Mouse (Mus musculus) spleen, adult 18-20 months (tissue): ENCODE measurements around the gene Pde10a.
A peak's percentile ranks its signal among the peaks of the same experiment; 100 is the strongest.

Experiments
- DNase-seq, 2 experiments: peaks; one replicate each; pipeline ENCODE4 v3.0.0; 2022; ENCODE audit warnings: mixed read lengths in 2 of 2

The Pde10a gene

DNA sequence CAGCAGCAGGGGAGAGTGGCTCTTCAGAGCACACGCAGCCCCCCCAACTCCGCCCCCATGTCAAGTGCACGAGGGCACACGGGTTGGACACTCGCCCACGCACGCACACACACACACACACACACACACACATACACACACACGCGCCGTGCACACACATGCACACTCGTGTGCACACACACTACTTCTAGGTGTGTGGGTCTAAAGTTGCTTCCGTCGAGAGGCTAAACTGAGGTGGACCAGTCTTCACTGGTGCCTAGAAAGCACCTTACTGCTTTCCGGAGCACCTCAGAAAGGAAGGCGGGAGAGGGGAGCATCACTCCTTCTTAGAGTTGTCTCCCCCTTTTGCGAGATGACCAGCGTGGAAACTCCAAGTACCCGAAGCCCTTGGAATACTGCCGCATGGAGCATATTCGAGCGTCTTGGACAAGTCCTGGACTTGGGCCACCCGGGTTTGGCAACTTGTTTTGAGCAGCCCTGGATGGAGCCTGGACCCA lies at the start of gene Pde10a:
Gene Pde10a, plus strand, starts transcription at position 148 of the 497 bp plus-strand sequence.
- no peak for DNase-seq

DNA sequence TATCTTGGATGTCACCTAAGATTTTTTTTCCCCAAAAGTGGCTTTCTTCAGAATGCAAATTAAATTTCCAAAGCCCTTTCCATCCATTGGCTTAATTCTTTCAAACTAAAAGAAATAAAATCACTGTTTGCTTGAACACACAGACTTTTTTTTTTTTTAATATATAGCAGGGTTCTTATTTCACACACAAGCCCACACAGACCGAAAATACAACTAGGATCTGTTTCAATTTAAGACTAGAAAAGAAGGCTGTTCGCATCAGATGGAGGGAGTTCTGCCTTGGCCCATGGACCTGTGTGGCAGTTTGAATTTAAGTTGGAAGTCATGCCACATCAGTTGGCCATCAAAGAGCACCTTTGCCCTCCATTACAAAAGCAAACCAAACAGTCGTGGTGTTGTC lies 46.6 kb upstream of the Pde10a start:
- no peak for DNase-seq

DNA sequence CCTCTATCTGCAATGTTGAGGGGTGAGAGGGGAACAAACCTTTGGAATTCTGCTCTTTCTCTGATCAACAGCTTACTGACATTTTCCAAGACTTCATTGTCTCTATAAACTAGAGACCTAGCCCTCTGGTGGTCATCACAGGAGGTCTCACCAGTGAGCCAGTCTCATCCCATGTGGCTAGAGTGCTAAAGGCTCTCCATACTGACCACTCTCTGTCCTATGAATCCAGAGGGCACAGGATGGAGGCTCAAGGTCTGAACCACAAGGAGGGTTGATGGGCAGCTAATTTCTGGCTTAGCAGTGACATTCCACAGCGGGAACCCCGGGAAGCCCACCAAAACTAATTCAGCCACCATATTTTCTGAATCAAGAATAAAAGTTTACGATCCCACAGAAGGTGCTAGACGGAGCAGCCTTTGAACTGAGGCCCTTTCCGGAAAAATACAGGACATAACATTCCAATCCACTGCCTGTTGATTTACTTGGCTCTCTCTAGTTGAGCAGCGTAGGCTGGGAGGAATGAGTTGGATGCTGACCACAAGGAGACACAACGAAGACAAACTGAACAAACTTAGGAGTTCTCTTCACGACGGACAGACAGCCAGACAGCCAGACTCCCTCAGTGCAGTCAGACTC lies 45.6 kb upstream of the Pde10a start:
- no peak for DNase-seq

DNA sequence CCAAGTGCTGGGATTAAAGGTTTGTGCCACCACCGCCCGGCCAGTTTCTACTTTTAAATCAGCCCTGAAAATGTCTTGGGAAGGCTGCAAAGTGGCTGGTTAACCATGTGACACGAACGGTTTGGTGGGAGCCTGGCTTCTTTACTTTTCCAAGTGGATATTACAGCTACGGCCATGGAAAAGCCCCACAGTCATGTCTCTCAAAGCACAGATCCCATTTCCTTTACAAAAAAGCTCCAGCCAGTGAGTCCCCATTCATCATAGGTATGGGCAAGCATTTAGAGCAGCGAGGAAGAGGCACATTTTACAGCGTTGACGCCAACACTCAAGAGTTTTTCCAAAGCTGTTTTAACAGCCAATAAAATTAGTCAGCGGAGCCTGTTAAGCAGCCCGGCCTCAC lies 43.4 kb upstream of the Pde10a start:
- no peak for DNase-seq

DNA sequence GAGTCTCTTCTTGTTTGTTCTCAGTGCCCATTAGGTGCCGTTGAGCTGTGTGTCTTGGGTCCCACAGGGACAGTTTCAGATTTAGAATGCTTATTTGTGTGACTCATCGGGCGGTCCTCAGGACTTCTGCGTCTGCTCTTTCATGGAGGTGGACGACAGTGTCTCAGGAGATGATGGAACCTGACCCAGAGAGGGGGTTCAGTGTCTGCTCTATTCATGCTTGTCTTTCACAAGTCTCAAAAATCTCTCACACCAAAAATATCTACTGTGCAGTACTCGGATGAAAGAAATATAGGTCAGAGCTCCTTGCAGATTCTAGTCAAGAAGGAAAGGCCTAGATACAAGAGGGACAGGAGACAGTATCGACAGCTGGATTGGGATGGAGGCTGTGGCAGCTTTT lies 42.3 kb upstream of the Pde10a start:
- DNase-seq, result no peak

DNA sequence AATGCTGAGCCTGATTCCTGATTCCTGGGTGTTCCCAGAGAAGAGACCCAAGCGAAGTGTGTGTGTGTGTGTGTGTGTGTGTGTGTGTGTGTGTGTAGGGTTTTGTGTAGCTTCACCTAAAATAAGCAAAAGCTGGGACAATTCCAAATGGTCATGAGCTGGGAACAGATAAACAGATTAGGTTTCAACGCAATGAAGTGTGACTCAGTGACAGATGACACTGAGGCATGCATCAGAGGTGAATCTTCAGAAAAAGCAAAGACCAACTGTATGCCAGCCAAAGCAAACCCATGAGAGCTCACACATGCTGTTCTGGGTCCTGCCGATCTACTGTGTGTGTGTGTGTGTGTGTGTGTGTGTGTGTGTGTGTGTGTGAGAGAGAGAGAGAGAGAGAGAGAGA lies 40.9 kb upstream of the Pde10a start:
- no peak for DNase-seq

DNA sequence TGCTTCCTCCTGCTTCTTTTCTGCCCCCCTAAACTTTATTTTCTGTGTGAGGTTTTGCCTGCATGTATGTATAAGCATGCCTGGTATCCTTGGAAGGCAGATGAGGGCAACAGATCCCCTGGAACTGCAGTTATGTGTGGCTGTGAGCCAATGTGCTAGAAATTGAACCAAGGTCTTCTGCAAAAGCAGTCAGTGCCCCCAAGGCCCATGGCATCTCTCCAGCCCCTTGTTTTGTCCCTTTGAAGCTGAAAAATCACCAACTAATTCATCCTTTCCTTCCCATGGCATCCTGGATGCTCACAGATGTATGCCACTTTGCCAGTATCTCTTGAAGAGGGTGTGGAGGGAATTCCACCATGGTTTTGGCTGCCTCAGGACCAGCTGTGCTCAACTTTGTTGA lies 40.0 kb upstream of the Pde10a start:
- no peak for DNase-seq

DNA sequence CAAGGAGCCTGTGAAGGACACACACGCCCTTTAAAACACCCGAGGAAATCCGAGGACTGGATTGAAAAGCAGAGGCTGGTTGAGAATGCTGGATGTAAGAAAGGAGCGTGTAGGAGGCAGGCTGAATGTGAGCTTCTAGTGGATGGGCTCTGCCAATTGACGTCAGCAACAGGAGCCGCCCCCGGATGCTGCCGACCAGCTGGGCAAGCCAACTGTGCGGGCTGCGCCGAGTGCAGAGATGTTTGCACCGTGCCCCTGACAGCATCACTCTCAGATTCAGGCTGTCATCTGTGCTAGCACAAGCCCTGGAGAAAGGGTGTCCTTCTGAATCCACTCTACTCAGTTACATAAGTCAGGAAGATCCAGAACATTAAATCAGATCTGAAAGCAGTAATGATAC lies 37.3 kb upstream of the Pde10a start:
- DNase-seq, result no peak

DNA sequence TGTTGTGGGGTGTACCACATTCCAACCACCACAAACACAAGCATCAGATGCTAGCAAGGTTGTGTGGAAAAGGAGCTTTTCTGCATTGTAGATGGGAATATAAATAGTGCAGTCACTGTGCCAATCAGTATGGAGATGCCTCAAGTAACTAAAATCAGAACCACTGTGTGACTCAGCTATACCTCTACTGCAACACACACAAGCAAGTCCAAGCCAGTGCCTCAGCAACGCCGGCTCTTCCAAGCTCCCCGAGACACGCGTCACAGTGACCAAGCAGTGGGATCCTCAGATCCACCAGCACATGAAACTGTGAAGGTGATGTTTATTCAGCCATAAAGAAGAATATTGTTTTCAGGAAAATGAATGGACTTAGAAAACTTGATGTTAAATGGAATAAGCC lies 34.2 kb upstream of the Pde10a start:
- no peak for DNase-seq

DNA sequence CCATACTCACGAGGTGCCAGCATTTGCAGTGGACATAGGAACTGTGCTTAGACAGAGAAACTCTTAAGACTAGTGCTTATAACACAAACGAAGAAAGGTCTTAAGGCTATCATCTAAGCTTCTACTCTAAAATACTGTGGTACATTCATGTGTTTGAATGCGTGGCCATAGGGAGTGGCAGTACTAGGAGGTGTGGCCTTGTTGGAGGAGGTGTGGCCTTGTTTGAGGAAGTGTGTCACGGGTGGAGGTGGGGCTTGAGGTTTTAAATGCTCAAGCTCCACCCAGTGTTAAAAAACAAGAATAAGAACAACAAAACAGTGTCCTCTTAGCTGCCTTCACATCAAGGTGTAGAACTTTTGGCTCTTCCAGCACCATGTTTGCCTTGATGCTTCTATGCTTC lies 31.7 kb upstream of the Pde10a start:
- no peak for DNase-seq

DNA sequence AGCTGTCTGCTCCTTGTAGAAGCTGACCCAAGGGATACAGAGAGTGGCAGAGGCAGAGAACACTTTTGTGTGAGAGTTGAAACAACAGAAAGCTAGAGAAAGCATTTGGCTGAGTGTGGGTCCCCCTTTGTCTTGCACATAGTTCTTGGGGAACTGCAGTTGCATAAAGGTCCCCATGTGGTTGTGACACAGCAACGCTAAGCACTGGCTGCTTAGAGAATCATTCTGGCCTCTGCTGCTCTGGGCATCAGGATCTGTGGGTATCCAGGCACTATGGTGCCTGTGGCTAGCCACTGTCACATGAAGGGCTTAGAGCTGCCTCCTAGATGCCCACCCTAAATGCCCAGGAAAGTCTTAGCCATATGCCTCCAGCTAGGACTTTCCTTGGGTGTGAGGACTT lies 27.0 kb upstream of the Pde10a start:
- no peak for DNase-seq

DNA sequence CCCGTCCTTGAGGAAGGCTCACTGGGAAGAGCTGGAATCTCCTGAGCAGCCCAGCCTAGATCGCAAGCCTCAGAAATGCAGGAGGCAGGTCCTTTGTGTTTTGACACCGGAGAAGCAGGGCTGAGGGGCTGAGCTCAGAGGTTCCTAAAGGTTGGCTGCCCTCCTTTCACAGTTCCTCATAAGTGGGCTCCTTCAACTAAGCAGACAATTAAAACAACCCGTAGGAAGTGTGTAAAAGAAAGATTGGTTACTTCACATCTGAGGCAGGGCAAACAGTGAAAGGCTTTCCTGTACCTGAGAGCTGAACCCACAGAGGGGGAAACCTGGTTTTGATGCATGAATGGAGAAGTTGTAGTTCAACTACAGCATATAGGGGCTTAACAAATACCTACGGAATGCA lies 26.5 kb upstream of the Pde10a start:
- no peak for DNase-seq

DNA sequence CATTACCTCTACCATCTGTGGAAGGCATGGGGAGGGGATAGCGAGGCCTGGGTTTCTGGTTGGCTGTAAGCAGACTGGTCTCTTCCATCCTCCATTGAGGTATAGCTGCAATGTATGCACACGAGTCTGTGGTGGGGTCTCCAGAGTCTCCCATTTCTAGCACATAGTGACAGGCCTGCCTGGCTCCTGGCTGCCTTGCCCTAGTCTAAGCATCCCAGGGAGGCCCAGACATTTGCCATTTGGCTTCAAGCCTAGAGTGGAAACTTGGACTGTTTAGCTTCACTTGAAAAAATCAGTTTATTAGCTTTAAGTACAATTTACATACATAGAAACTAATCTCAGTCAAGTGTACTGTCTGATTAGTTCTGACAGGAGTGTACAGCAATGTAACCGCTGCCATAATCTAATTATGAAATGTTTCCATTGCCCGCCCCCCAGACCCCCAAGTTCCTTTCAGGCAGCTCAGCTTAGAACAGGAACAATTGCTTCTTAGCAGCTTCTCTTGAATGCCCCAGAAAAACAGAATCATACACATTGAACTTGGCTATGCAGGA lies 25.5 kb upstream of the Pde10a start:
- no peak for DNase-seq

DNA sequence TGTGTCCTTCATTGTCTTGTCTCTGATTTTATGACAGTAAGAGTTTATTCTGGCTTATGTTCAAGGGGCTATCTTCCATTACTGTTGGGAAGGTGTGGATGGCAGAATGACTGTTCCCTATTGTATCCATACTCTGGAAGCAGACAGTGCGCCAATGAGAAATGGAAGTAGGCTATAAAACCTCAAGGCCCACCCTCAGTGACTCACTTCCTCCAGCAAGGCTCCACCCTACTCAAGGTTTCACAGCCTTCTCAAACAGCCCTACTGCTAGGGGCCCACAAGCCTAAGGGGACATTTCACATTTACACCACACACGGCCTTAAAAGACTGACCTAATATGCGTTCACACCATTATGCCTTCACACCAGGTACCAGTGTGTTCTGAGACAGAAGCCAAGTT lies 20.8 kb upstream of the Pde10a start:
- DNase-seq, result no peak

DNA sequence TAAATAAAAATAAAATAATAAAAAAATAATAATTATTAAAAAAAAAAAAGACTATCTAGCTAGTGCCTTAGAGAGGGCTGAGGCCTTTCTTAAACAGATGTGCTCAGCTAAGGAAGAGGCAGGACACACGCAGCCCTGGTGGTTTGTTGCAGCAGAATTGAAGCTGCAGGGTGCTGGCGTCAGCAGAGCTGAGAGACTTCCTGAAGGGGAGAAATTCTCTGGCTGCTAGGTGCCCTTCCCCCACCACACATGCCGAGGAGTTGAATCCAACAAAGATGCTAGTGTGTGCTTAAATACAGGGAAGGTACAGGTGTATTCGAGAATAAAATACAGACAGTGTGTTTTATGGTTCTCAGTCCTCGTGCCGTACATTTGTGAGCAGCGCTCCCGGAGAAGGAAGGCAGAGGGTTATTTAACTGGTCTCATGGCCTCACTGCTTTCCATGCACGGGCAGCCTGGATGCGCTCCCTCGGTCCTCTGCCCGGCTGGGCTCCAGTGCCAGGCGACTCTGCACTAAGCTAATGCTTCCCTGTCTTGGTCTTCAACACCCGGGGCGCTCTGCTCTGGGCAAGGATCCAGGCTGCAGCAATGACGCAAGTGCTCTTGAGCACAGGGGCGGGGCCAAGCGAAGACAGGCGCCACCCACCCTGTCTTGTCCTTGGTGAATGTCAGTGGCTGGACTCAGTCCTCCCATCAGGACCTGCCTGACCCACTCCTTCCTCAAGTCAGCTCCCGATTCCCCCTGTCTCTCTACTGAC lies 19.3 kb upstream of the Pde10a start:
- peak in 1 of 2 experiments; percentile 12 for DNase-seq

DNA sequence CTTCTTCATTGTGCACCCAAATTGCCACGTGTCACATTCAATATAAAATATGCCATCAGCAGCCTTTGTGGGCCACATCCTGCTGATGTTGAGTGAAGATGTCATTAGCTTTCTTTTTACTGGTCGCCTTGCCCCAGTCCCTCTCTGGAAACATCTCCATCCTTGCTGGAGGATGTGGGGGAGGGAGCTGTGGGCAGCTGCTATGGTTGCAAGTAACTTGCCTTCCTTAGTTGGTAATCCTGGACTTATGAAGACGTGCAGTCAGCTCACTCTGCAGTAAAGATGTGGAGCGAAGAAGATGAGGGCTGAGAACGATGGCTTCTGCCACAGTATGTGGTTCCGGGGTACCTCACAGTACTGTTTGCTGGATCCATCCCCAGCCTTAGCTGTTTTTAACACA lies 18.4 kb upstream of the Pde10a start:
- DNase-seq, result no peak

DNA sequence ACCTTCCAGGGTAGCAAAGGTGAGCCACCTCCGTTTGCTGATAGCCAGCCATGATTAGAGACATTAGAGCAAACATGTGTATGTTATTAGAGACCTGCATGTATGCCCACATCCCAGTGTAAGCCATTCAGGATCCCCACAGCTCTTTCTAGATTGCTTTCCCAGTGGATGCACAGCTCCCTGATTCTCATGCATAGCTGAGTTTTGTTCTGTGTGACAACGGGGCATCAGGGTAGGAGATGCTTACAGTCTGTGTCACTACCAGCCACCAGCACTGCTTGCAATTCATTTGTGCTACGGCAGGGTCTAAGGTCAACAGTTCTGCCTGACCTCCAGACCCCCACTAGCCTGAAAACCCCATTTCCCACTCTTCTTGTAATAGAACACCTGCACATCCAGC lies 17.5 kb upstream of the Pde10a start:
- no peak for DNase-seq

DNA sequence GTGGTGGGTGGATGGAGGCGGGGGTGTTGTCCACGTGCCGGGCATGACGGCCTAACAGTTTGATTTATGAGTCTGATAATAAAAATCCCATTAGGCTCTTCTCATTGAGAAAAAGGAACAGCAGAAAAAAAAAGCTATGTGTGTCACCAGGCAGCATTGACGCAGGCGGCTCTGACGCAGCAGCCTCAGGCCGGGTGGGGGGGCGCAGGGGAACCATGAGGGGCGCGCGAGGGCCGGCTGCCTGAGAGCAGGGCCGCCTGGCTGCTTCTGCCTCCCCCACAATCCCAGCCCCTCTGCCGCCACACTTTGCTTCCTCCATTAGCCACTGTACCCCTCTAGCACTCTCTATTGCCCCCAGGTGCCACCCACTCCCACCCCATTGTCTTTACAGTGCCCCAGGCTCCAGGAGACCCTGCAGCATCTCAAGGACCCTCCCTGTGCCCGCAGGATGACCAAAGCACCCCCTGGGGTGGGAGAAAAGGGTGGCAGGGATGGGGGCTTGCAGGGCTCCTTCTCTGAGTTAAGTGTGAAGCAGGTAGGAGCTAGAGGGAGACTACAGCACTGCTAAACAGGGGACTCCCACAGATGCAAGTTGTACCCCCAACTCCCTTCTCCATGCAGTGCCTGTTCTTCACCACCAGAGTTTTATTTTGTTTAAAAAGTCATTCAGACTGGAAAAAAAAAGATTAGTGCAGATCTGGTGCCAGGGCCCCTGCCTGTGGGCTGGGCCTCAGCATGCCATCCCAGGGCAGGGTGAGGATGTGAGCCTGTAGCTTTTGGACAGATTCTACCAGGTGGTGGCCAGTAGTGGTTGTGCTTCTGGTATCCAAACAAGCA lies 16.6 kb upstream of the Pde10a start:
- DNase-seq, result no peak

DNA sequence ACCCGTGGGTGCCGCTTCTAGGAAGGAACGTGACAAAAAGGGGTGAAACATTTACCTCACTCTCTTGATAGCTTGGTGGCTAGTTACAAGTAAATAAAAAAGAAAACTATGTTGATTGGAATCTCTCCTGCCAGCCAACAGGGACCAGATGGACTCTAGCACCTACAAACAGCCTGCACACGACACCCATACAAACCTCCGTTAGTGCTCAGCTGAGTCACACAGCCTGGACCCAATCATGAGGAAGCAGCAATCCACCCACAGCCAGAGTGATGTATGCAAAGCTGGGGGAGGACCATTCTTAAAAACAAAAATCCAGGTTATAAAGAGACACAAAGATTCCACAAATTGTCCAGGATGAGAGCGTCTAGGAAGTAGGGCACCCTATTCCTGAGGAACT lies 9.2 kb upstream of the Pde10a start:
- DNase-seq, result no peak

DNA sequence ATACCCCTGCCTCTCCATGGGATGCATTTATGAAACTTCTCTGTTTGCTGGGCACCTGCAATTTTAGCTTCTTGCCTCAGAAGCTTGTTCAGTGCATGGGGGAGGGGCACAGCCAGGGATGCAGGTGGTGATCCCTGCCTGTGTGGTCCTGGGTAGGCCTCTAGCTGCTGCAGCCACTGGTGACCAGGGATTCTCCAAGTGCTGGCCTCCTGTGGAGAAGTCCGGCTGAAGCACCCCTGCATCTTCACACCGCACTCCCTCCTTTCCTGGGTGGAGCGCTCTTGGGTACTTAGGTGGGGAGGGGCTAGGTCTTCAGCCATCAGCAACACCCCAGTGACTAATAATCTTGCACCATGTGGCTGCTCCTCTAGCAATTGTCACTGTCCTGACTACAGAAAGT lies 1.2 kb upstream of the Pde10a start:
- DNase-seq, result no peak

DNA sequence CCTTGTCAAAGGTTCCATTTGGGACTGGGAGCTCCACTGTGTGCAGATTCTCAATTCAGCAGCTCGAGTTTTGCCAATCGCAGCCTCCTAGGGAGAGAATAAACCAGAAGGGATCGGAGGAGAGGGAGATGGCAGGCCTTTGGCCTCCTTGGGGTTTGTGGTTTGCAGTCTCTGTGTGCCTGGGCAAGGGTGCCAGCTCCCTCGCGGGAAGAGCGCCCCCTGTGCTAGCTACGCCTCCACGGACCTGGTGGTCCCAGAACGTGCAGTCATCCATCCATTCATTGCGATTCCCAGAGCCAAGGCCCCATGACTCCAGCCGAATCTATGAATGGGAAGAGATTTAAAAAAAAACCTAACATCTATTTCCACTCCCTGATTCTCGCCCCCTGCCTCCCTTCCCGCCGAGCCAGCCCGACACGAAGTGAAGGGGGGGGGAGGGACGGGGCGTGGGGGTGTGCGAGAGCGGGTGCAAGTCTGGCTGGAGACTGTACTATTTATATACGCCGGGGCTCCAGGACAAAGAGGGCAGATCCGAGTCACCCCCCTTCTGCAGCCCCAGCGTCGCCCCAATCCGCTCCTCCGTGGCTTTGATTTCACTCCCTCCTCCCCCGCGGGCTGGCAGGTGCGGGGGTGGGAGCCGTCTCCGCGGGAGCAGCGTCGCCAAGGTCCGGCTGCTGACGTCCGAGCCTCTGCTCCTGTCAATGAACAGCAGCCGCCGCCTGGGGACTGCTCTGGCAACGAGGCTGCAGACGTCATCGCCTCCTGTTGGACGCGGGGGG lies 596 bp upstream of the Pde10a start:
- no peak for DNase-seq

DNA sequence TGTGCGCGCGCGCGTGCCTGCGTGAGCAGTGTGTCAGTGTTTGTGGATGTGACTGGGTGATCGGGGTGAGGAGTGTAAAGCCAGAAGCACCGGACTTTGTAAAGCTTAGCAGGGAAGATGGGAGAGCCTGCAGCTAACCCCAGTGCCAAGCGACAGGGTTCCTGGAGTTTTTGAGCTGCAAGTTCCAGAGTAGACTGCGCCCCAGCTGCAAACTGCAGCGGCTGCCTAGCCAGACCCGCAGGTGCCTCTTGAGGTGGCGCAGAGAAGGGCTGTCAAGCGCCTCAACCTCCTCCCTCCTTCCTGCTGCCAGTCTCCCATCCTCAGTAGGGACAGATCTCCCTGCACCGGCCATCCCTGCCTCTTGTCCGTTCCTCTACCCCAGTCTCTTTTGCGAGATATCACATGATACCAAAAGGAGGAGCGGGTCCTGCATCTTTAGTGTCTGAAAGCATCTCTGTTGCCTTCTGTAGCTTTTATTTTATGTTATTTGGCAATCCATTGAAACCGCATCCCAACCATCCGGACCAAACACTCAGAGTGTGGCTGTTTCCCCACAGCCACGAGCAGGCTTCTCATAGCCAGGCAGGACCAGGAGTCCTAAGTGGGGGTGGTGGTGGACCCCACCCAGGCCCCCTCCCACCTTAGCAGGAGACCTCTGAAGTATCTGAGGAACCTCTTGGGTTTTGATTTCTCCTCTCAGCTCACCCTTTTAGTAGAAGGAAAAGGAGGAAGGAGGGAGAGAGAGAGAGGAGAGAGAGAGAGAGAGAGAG lies 984 bp downstream of the Pde10a start:
- DNase-seq, result no peak
